Mouse (Mus musculus): ENCODE results near the gene Gm8720. TPM values are rescaled to one million over a fixed set of nuclear protein-coding genes. Genes with fewer than 3 reads are reported as not detected.

Gm8720 gene
- not detected in 2 replicates for polyA plus RNA-seq (2012; rRNA removed)

DNA sequence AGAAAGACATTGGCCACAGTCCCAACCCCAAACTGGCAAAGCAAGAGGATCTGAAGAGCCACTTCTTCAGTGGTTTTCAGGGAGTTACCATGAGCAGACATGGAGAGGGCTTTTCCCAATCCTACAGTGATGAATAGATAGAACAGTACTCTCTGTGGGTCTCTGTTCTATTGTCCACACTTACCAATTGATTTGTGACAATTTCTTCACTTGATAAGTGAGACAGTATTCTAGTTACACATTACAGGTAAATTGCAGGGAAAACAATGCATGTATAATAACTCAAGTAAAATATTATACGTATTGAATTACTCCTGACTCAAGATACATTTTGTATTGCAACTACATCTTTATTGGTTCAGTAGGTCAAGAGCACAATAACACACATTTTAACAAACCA is at the start of gene Gm8720:
Gene Gm8720, minus strand, starts transcription at position 101 of the 400 bp plus-strand sequence.

DNA sequence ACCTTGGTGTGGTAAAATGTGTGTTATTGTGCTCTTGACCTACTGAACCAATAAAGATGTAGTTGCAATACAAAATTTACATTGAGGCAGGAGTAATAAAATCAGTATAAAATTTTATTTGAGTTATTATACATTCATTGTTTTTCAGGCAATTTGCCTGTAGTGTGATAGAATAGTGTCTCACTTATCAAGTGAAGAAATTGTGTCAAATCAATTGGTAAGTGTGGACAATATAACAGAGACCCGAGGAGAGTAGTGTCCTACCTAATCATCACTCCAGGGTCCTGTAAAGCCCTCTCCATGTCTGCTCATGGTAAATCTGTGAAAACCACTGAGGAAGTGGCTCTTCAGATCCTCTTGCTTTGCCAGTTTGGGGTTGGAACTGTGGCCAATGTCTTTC is 12.0 kb downstream of the Gm8720 start, which contains the start of gene Vmn1r163:
Gene Vmn1r163, plus strand, starts transcription at position 301 of the 400 bp plus-strand sequence.

DNA sequence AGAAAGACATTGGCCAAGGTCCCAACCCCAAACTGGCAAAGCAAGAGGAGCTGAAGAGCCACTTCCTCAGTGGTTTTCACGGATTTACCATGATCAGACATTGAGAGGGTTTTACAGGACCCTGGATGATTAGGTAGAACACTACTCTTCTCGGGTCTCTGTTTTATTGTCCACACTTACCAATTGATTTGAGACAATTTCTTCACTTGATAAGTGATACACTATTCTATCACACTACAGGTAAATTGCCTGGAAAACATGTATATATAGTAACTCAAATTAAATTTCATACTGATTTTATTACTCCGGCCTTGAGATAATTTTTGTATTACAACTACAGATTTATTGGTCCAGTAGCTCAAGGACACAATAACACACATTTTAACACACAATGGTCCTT is 47.4 kb downstream of the Gm8720 start, which contains the start of gene Gm4216:
Gene Gm4216, minus strand, starts transcription at position 101 of the 400 bp plus-strand sequence.

Other genes with a start within 250 kb of the Gm8720 start
- gene Vmn1r159, start 223.9 kb downstream of the Gm8720 start, polyA plus RNA-seq (2012; rRNA removed), result not detected in 2 replicates
- not detected in 2 replicates for gene Vmn1r160, start 196.2 kb downstream of the Gm8720 start, polyA plus RNA-seq (2012; rRNA removed)
- not detected in 2 replicates for gene Gm4214, start 82.8 kb downstream of the Gm8720 start, polyA plus RNA-seq (2012; rRNA removed)
- gene Gm4216, start 47.5 kb downstream of the Gm8720 start, polyA plus RNA-seq (2012; rRNA removed), result not detected in 2 replicates
- not detected in 2 replicates for gene Vmn1r163, start 11.9 kb downstream of the Gm8720 start, polyA plus RNA-seq (2012; rRNA removed)
- gene Gm10662, start 77.0 kb upstream of the Gm8720 start, polyA plus RNA-seq (2012; rRNA removed), result not detected in 2 replicates
- not detected in 2 replicates for gene Vmn1r165, start 149.9 kb upstream of the Gm8720 start, polyA plus RNA-seq (2012; rRNA removed)
- gene Vmn1r166, start 184.2 kb upstream of the Gm8720 start, polyA plus RNA-seq (2012; rRNA removed), result not detected in 2 replicates
- not detected in 2 replicates for gene Gm6902, start 211.4 kb upstream of the Gm8720 start, polyA plus RNA-seq (2012; rRNA removed)
- gene Nlrp4e, start 233.7 kb upstream of the Gm8720 start, polyA plus RNA-seq (2012; rRNA removed), result not detected in 2 replicates